Mouse (Mus musculus) megakaryocyte, embryonic 14.5 days (primary cell): ENCODE results near the gene Cd70.

Source experiments
- FLI1 ChIP-seq: IDR thresholded peaks from 2 replicates; pipeline ENCODE4 v1.6.1; 2012; ENCODE audit warnings: low read length, inconsistent platforms, mixed read lengths
- GATA1 ChIP-seq: IDR thresholded peaks from 3 replicates; pipeline ENCODE4 v1.6.1; 2012; ENCODE audit warnings: mixed read lengths, low read length, inconsistent platforms, borderline replicate concordance

DNA sequence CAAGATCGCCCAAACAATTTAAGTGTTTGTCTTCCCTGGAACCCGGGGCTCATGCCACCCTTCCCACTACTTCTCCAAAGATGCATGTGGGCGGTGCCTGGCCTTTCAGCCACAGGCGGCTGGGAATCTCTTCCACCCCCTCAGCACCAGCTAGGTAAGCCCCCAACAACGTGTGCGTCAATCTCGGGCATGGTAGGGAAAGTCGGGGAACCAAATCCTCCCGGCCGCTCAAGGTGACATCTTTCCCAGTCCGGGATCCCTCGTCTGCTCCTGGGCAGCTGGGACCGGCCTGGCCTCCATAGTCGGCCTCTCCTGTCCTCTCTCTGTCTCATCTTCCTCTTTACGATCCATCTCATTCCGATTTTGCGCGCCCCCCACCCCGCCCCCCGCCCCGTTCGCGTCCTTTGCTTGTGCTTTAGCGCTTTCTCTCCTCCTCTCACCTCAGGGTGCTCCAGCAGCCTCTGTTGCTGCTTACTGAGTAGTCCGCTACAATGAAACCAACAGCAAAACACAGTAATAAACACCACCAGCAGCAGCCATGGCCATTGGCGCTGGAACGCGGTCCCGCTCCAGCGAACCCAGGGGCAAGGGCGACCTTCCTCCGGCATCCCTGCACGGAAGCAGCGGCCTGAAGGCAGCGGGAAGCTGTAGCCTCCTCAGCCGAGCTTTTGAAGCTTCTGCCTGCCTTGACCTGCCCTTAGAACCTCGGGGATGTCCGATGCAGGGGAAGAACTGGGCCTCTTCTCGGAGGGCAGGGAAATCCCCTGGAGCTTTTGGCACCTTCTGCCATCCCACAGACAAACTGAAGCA, at the start of gene Cd70:
- TF ChIP-seq GATA1: no peak
- TF ChIP-seq FLI1: no peak
